Mouse (Mus musculus) stomach, postnatal 0 days (tissue): ENCODE data around the gene Grhl3. TPM values are rescaled to one million over a fixed set of nuclear protein-coding genes. Genes with fewer than 3 reads are reported as not detected.

Experiments used
- ATAC-seq: fragments of 200-750 bp; cut with Nextera tagmentation; 2 replicates; pipeline ENCODE4 v1.8.0; 2017; ENCODE audit not compliant: low FRiP score, low TSS enrichment
- DNase-seq: peaks from one replicate; pipeline ENCODE4 v3.0.0-alpha.2; 2016; ENCODE audit warnings: low spot score
- H3K27ac ChIP-seq: fragments of 300-500 bp; sonication (generic); replicated peaks from 2 replicates; pipeline ENCODE4 v1.5.1; 2014; ENCODE audit warnings: mild to moderate bottlenecking, control low read depth
- H3K27me3 ChIP-seq: fragments of 300-500 bp; sonication (generic); 2 replicates; pipeline ENCODE4 v1.6.1; 2014; ENCODE audit warnings: low read length; ENCODE audit not compliant: control insufficient read depth, insufficient read depth
- H3K36me3 ChIP-seq: fragments of 300-500 bp; sonication (generic); 2 replicates; pipeline ENCODE4 v1.6.1; 2014; ENCODE audit warnings: low read length, mixed read lengths; ENCODE audit not compliant: control insufficient read depth, insufficient read depth
- H3K4me1 ChIP-seq: fragments of 300-500 bp; sonication (generic); replicated peaks from 2 replicates; pipeline ENCODE4 v1.6.1; 2014; ENCODE audit warnings: antibody characterized with exemption; ENCODE audit not compliant: control insufficient read depth, insufficient read depth
- H3K4me2 ChIP-seq: fragments of 300-500 bp; sonication (generic); replicated peaks from 2 replicates; pipeline ENCODE4 v1.6.1; 2014; ENCODE audit warnings: low read depth, mild to moderate bottlenecking, control low read depth, moderate library complexity
- H3K4me3 ChIP-seq: fragments of 300-500 bp; sonication (generic); 2 replicates; pipeline ENCODE4 v1.5.1; 2014; ENCODE audit warnings: low read depth, low read length, control low read depth
- H3K9ac ChIP-seq: fragments of 300-500 bp; sonication (generic); 2 replicates; pipeline ENCODE4 v1.6.1; 2014; ENCODE audit warnings: mild to moderate bottlenecking, low read length, control low read depth, mixed read lengths
- H3K9me3 ChIP-seq: fragments of 300-500 bp; sonication (generic); 2 replicates; pipeline ENCODE4 v1.6.1; 2016; ENCODE audit warnings: low read length; ENCODE audit not compliant: control insufficient read depth
- CTCF ChIP-seq: IDR thresholded peaks from 2 replicates; pipeline ENCODE4 v1.5.1; 2016; ENCODE audit warnings: antibody characterized with exemption, low read depth, mild to moderate bottlenecking, moderate library complexity
- EP300 ChIP-seq: optimal IDR thresholded peaks from 2 replicates; pipeline ENCODE3; 2016; ENCODE audit warnings: antibody characterized with exemption
- WGBS: fragments of 180-500 bp; shearing (Covaris S2); extraction: QIAGEN DNeasy Blood & Tissue Kit; methylation state at CpG from one replicate; pipeline ENCODE4 v1.1.7; 2014; 5-methylcytosine and 5-hydroxymethylcytosine counted together
- polyA plus RNA-seq: library from polyadenylated mRNA; unstranded; fragments of >200 nt; fragmentation: Nextera tagmentation; extraction: Ambion mirVana; gene quantifications from 2 replicates; pipeline ENCODE4 v1.2.1, GENCODE M21; 2015

Grhl3 gene
- polyA plus RNA-seq, 1 experiment from 2014 or later = 53.3 TPM

DNA sequence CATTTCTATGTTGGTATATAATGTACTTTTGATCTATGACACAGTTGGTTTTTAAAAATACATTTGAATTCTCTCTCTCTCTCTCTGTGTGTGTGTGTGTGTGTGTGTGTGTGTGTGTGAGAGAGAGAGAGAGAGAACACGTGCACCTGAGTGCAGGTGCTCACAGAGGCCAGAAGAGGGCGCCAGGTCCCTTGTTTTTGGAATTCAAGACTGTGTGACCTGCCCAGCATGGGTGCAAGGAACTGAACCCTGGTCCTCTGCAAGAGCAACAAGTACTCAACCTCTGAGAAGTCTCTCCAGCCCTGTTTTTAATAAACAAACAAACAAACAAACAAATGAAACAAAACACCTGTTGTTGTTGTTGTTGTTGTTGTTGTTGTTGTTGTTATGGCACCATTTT lies 36.6 kb upstream of the Grhl3 start:
- no peak overlapping the region for H3K4me2 ChIP-seq
- H3K4me3 ChIP-seq = no peak overlapping the region
- no peak overlapping the region for H3K27ac ChIP-seq
- no peaks in the 10 kb centered on the region for H3K36me3 ChIP-seq
- no peak for DNase-seq
- H3K27me3 ChIP-seq = no peaks in the 10 kb centered on the region
- peaks cover 4% of the 10 kb centered on the region; the same call in 1 of the 2 replicates for H3K9me3 ChIP-seq
- no peaks in the 10 kb centered on the region for H3K4me1 ChIP-seq
- H3K9ac ChIP-seq = no peak overlapping the region
- TF ChIP-seq EP300 (no peak), CTCF (peak; percentile 21; the same call in 1 of the 2 replicates)
- WGBS = 66% methylated on average over 2 of the region's 2 CpGs
- no peak for ATAC-seq

- DNase-seq (no peak), ATAC-seq (no peak)
- Histone ChIP-seq H3K4me1 (no peaks in the 10 kb centered on the region), H3K27ac (no peak overlapping the region), H3K4me2 (no peak overlapping the region), H3K36me3 (no peaks in the 10 kb centered on the region), H3K27me3 (no peaks in the 10 kb centered on the region), H3K9ac (no peak overlapping the region), H3K4me3 (no peak overlapping the region), H3K9me3 (peaks cover 4% of the 10 kb centered on the region; the same call in 1 of the 2 replicates)
- TF ChIP-seq EP300 = no peak
- TF ChIP-seq CTCF = no peak
- WGBS = 63% methylated on average over 18 of the region's 18 CpGs
These were observed 34.8 kb upstream of the Grhl3 start for GRCm38 (mm10) chr4:135607979-135608885.

GRCm38 (mm10) chr4:135606271-135606670 lies 32.8 kb upstream of the Grhl3 start:
- H3K4me1 ChIP-seq = no peaks in the 10 kb centered on the region
- peaks cover 4% of the 10 kb centered on the region; the same call in 1 of the 2 replicates for H3K9me3 ChIP-seq
- no peaks in the 10 kb centered on the region for H3K36me3 ChIP-seq
- WGBS = 81% methylated on average over 7 of the region's 7 CpGs
- ATAC-seq = no peak
- no peak for DNase-seq
- H3K27me3 ChIP-seq = no peaks in the 10 kb centered on the region
- no peak overlapping the region for H3K4me2 ChIP-seq
- H3K9ac ChIP-seq = no peak overlapping the region
- H3K27ac ChIP-seq = no peak overlapping the region
- no peak overlapping the region for H3K4me3 ChIP-seq
- TF ChIP-seq EP300 (no peak), CTCF (no peak)

DNA sequence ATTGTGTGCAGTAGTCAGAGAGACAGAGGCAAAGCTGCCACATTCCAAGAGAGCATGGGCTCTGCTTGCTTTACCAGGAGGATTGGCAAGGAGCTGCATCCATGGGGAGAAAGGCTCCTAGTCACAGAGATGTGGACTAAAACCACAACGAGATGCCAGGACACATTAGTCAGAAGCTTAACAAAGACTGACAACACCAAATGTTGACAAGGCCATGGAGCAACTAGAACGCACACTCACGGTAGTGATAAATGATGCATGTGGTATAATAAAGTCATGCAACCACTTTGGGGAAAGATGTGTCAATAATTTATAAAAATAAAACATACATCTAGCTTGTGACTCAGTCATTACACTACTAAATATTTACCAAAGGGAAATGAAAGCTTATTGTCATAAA lies 28.1 kb upstream of the Grhl3 start:
- DNase-seq (no peak), ATAC-seq (no peak)
- Histone ChIP-seq H3K9ac (no peak overlapping the region), H3K9me3 (no peaks in the 10 kb centered on the region), H3K36me3 (no peaks in the 10 kb centered on the region), H3K27ac (no peak overlapping the region), H3K4me2 (no peak overlapping the region), H3K4me1 (no peaks in the 10 kb centered on the region), H3K27me3 (no peaks in the 10 kb centered on the region), H3K4me3 (no peak overlapping the region)
- WGBS = 66% methylated on average over 3 of the region's 3 CpGs
- TF ChIP-seq EP300 (no peak), CTCF (no peak)

GRCm38 (mm10) chr4:135599497-135600182 lies 26.2 kb upstream of the Grhl3 start:
- 0 out of 2 replicates have a peak, but pooled peaks have one; percentile 9 for TF ChIP-seq CTCF
- no peak for TF ChIP-seq EP300

GRCm38 (mm10) chr4:135598998-135599397 lies 25.6 kb upstream of the Grhl3 start:
- peak overlapping the region; percentile 71; the same call in 1 of the 2 replicates for H3K27ac ChIP-seq
- ATAC-seq (no peak; the same call in 1 of the 2 replicates), DNase-seq (no peak)

More at GRCm38 (mm10) chr4:135599497-135600182, 26.2 kb upstream of the Grhl3 start:
- Histone ChIP-seq H3K4me1 (0 out of 2 replicates have a peak, but pooled peaks cover 2% of the 10 kb centered on the region), H3K36me3 (no peaks in the 10 kb centered on the region), H3K4me3 (no peak overlapping the region), H3K27ac (peak overlapping the region; percentile 71), H3K9ac (no peak overlapping the region), H3K9me3 (no peaks in the 10 kb centered on the region), H3K4me2 (no peak overlapping the region), H3K27me3 (no peaks in the 10 kb centered on the region)
- ATAC-seq (peak; percentile 74), DNase-seq (peak; percentile 68)
- 70% methylated on average over 7 of the region's 7 CpGs for WGBS

More at GRCm38 (mm10) chr4:135598998-135599397, 25.6 kb upstream of the Grhl3 start:
- Histone ChIP-seq H3K4me3 (no peak overlapping the region), H3K9me3 (no peaks in the 10 kb centered on the region), H3K4me2 (no peak overlapping the region), H3K9ac (no peak overlapping the region), H3K4me1 (0 out of 2 replicates have a peak, but pooled peaks cover 2% of the 10 kb centered on the region), H3K36me3 (no peaks in the 10 kb centered on the region), H3K27me3 (no peaks in the 10 kb centered on the region)
- WGBS = 31% methylated on average over 1 of the region's 2 CpGs
- TF ChIP-seq EP300 = no peak
